Mouse (Mus musculus) adrenal gland, postnatal 14 days (tissue): ENCODE data around the gene Cyp4v3. TPM values are rescaled to one million over a fixed set of nuclear protein-coding genes. Genes with fewer than 3 reads are reported as not detected.

Experiments
- total RNA-seq: library from RNA; stranded (reverse); gene quantifications from 2 replicates; pipeline ENCODE4 v1.2.3, GENCODE M21; 2021

Gene Cyp4v3
- total RNA-seq, 1 experiment from 2014 or later, result 18.6 TPM

Other genes with a start within 250 kb of the Cyp4v3 start
- 0.79 and 10.8 TPM in 2 replicates for gene F11, start 71.2 kb downstream of the Cyp4v3 start, total RNA-seq
- 0.45 and 9.4 TPM in 2 replicates for gene Klkb1, start 38.4 kb downstream of the Cyp4v3 start, total RNA-seq
- 0.23 and 6.5 TPM in 2 replicates for gene Gm45753, start 24.8 kb downstream of the Cyp4v3 start, total RNA-seq
- 6.4 and 7.3 TPM in 2 replicates for gene Fam149a, start 49.1 kb upstream of the Cyp4v3 start, total RNA-seq
- gene Tlr3, start 77.9 kb upstream of the Cyp4v3 start, total RNA-seq, result 7.1 and 7.3 TPM in 2 replicates
- 89.2 and 106 TPM in 2 replicates for gene Sorbs2, start 174.6 kb upstream of the Cyp4v3 start, total RNA-seq